Mouse (Mus musculus): ENCODE results near the gene Sigmar1. TPM values are rescaled to one million over a fixed set of nuclear protein-coding genes. Genes with fewer than 3 reads are reported as not detected.

The Sigmar1 gene
- 50.5 and 75.3 TPM in 2 replicates for polyA plus RNA-seq (2015; fragmentation: Nextera tagmentation; extraction: Ambion mirVana)

GRCm38 (mm10) chr4:41755338-41756305 is at the start of gene Sigmar1:
Sigmar1 (minus strand) TSS chr4:41756157.

GRCm38 (mm10) chr4:41774002-41774401 is 18.0 kb upstream of the Sigmar1 start, which contains the start of gene Ccl27a:
Ccl27a (minus strand) TSS chr4:41774247.

GRCm38 (mm10) chr4:41754797-41755337 is 1.1 kb downstream of the Sigmar1 start, which contains the start of gene Galt:
Galt (plus strand) TSS chr4:41755228.

GRCm38 (mm10) chr4:41731052-41731765 is 24.7 kb downstream of the Sigmar1 start, which contains the start of gene Arid3c:
Arid3c (minus strand) TSS chr4:41731142.

GRCm38 (mm10) chr4:41722918-41723351 is 33.0 kb downstream of the Sigmar1 start, which contains the start of gene Dctn3:
Dctn3 (minus strand) TSS chr4:41723170.

GRCm38 (mm10) chr4:41713197-41714067 is 42.5 kb downstream of the Sigmar1 start, which contains the start of gene Rpp25l:
Rpp25l (minus strand) TSS chr4:41713534.

GRCm38 (mm10) chr4:41699783-41700182 is 56.2 kb downstream of the Sigmar1 start, which contains the start of gene Il11ra1:
Il11ra1 (plus strand) TSS chr4:41699989.

GRCm38 (mm10) chr4:41696930-41697841 is 58.8 kb downstream of the Sigmar1 start, which contains the start of gene Cntfr:
Cntfr (minus strand) TSS chr4:41697089.

Other genes with a start within 250 kb of the Sigmar1 start
- 0.41 and 1.2 TPM in 2 replicates for gene 1110017D15Rik, start 238.8 kb downstream of the Sigmar1 start, polyA plus RNA-seq (2015; fragmentation: Nextera tagmentation; extraction: Ambion mirVana)
- gene Fam219a, start 186.6 kb downstream of the Sigmar1 start, polyA plus RNA-seq (2015; fragmentation: Nextera tagmentation; extraction: Ambion mirVana), result 3.8 and 6.3 TPM in 2 replicates
- gene Dnaic1, start 186.4 kb downstream of the Sigmar1 start, polyA plus RNA-seq (2015; fragmentation: Nextera tagmentation; extraction: Ambion mirVana), result 0.76 and 1.5 TPM in 2 replicates
- 14.2 and 24.3 TPM in 2 replicates for gene Enho, start 115.8 kb downstream of the Sigmar1 start, polyA plus RNA-seq (2015; fragmentation: Nextera tagmentation; extraction: Ambion mirVana)
- gene Cntfr, start 59.1 kb downstream of the Sigmar1 start, polyA plus RNA-seq (2015; fragmentation: Nextera tagmentation; extraction: Ambion mirVana), result 10.2 and 20.2 TPM in 2 replicates
- gene Il11ra1, start 56.2 kb downstream of the Sigmar1 start, polyA plus RNA-seq (2015; fragmentation: Nextera tagmentation; extraction: Ambion mirVana), result 170 and 228 TPM in 2 replicates
- 43.9 and 57.0 TPM in 2 replicates for gene Rpp25l, start 42.6 kb downstream of the Sigmar1 start, polyA plus RNA-seq (2015; fragmentation: Nextera tagmentation; extraction: Ambion mirVana)
- gene Dctn3, start 33.0 kb downstream of the Sigmar1 start, polyA plus RNA-seq (2015; fragmentation: Nextera tagmentation; extraction: Ambion mirVana), result 192 and 202 TPM in 2 replicates
- 0.07 TPM in 1 of 2 replicates, not detected in the other for gene Arid3c, start 25.0 kb downstream of the Sigmar1 start, polyA plus RNA-seq (2015; fragmentation: Nextera tagmentation; extraction: Ambion mirVana)
- gene Galt, start 929 bp downstream of the Sigmar1 start, polyA plus RNA-seq (2015; fragmentation: Nextera tagmentation; extraction: Ambion mirVana), result 37.9 and 56.4 TPM in 2 replicates
- 83.8 and 137 TPM in 2 replicates for gene Ccl27a, start 18.1 kb upstream of the Sigmar1 start, polyA plus RNA-seq (2015; fragmentation: Nextera tagmentation; extraction: Ambion mirVana)
- 1.1 TPM in 1 of 2 replicates, not detected in the other for gene Gm21541, start 147.5 kb upstream of the Sigmar1 start, polyA plus RNA-seq (2015; fragmentation: Nextera tagmentation; extraction: Ambion mirVana)
- gene Gm20878, start 185.4 kb upstream of the Sigmar1 start, polyA plus RNA-seq (2015; fragmentation: Nextera tagmentation; extraction: Ambion mirVana), result 4.6 and 13.9 TPM in 2 replicates
- gene Fam205a4, start 209.9 kb upstream of the Sigmar1 start, polyA plus RNA-seq (2015; fragmentation: Nextera tagmentation; extraction: Ambion mirVana), result 0.37 and 0.43 TPM in 2 replicates

Data from adrenal gland, postnatal 0 days (tissue).